Mouse (Mus musculus) megakaryocyte, adult 5-6 weeks (primary cell): ENCODE measurements around the gene Hspb11. TPM values are rescaled to one million over a fixed set of nuclear protein-coding genes. Genes with fewer than 3 reads are reported as not detected.

Experiments
- ATAC-seq: 2 replicates; pipeline ENCODE4 v1.8.0; 2016; ENCODE audit warnings: mild to moderate bottlenecking, inconsistent platforms; ENCODE audit not compliant: poor library complexity, severe bottlenecking
- total RNA-seq, 2 experiments: library from RNA; stranded (forward) in 1 of 2; stranded (reverse) in 1 of 2; fragments of 153-499, 151-499 nt in 1 of 2; fragments of 221-1000, 200-1000 nt in 1 of 2; gene quantifications; 2 replicates each; pipeline versions ENCODE4 v1.2.3 to v1.2.4; 2015 to 2017

Hspb11 gene
- total RNA-seq, 2 experiments from 2014 or later = 15.3 to 23.3 TPM

- ATAC-seq = no peak
Measured at GRCm38 (mm10) chr4:107249471-107249870, 3.9 kb upstream of the Hspb11 start.

- no peak for ATAC-seq
Measured at GRCm38 (mm10) chr4:107250494-107250893, 2.9 kb upstream of the Hspb11 start.

- no peak for ATAC-seq
Measured at GRCm38 (mm10) chr4:107252522-107252921, 871 bp upstream of the Hspb11 start.

GRCm38 (mm10) chr4:107254414-107254813 lies 1.0 kb downstream of the Hspb11 start:
- ATAC-seq = no peak

DNA sequence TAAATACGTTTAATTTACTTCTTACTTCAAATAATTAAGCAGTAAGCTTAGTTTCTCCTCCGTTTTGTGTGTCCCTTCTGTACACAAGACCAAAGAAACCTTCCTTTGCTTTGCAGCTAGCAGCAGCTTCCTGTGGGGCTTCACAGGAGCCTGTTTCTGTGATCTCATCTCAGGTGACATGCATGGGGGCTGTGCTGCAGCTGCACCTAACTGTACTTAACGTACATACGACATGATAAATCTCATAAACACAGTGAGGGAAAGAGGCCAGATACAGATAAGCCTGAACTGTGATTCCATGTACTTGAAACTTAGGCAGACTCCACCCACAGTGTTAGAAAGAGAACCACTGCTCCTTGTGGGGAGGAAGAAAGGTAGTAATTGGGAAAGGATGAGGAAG lies 6.6 kb downstream of the Hspb11 start:
- ATAC-seq = no peak

- ATAC-seq = no peak
Measured at GRCm38 (mm10) chr4:107273683-107274082, 20.3 kb downstream of the Hspb11 start.

DNA sequence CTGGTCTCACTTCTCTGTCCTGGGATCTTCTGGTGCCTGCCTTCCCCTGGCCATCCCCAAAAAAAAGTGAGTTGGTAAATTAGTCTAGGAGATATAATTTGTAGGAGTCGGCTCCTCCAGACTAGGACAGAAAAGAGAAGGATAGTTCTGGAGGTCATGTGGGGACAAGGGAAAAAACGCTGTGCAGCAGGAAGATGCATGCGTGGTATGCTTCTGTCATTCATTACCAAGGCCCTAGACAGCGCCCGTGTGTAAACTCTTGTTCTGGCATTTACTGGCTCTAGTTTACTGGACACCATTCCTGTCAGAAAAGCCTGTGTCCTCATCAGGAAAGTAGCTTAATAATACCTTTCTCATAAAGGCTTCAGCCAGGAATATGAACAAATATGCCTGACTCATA lies 21.1 kb downstream of the Hspb11 start:
- no peak for ATAC-seq

GRCm38 (mm10) chr4:107278188-107278707 lies 24.9 kb downstream of the Hspb11 start:
- ATAC-seq = no peak

DNA sequence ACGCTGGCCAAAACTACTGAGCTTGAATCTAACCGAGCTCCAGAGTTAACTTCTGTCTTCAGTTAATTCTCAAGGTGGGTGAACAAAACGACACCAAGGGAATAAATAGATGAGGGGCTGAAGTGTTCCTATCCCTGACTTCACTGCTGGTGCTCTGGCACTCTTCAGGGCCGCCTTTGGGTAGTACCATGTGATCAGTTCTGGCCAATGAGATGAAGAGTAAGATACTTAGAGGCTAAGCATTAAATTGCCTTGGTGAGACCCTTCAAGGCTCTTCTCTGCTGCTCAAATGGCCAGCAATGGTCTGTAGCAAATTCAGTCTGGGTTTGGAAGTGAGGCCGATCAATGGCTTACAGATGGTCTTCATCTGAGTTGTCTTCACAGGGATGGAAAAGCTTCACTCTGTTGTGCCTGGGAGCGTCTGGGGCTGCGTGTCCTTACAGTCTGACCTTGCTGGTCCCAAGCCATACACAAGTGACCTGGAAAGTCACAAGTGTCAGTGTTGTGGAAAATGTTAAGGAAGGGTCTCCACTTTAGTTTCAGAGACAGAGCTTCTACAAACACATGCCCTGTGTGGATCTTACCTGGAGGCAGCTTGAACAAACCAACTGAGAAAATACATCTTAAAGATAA lies 27.6 kb downstream of the Hspb11 start:
- no peak for ATAC-seq

DNA sequence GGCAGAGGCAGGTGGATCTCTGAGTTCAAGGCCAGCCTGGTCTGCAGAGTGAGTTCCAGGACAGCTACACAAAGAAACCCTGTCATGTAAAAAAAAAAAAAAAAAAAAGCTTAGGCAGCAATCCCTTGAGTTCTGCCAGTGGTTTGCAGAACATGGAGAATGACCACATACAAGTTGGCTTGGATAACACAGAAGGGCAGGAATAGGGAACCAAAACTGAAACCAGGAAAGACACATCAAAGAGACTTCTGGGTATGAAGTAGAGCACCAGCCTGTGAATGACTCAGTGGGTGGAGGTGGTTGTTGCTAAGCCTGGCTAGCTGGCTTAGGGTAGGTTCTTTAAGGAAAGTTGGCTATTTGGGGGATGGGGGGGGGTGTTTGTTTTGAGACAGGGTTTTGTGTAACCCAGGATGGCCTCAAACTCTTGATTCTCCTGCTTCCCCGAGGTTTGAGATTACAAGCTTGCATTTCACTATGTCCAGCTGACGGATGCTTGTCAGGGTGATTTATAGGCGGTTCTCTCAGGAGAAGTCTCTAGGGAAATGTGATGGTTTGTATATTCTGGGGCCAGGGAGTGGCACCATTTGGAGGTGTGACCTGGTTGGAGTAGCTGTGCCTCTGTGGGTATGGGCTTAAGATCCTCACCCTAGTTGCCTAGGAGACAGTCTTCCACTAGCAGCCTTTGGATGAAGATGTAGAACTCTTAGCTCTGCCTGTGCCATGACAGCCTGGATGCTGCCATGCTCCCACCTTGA lies 32.2 kb downstream of the Hspb11 start:
- peak; percentile 99 for ATAC-seq

DNA sequence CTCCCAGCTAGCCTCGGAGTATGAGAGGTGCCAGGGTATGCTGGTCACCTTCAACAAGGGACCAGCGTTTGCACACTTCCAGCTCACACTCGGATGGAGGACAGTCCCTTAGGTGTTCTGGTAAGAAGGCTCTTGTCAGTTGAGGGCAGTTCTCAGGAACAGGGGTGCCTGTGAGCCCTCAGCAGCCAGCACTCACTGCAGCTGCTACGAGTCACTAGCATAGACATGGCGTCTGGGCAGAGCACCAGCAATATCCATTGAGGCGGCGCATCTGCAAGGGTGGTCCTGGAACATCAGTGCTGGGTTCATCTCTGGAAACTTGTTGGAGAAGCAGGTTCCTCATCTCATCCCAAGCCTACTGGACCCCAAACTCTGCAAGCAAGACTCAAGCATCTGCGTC lies 33.0 kb downstream of the Hspb11 start:
- no peak for ATAC-seq

DNA sequence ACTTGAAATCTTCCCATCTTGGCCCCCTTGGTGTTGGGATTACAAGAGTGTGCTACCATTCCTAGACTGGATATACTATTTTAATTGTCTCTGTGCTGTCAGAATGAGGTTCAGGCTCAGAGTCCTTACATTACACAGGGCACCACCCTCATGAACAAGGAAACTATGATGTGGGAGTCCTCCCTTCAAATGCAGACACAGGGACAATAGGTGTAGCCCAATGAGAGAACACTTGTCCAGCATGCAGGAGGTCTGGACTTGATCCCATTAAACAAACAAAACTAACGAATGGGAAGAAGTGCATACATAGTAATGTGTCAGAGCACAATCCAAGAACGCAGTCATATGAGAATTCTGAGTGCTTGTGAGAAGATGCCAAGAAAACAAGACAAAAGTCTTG lies 34.1 kb downstream of the Hspb11 start:
- ATAC-seq = no peak

DNA sequence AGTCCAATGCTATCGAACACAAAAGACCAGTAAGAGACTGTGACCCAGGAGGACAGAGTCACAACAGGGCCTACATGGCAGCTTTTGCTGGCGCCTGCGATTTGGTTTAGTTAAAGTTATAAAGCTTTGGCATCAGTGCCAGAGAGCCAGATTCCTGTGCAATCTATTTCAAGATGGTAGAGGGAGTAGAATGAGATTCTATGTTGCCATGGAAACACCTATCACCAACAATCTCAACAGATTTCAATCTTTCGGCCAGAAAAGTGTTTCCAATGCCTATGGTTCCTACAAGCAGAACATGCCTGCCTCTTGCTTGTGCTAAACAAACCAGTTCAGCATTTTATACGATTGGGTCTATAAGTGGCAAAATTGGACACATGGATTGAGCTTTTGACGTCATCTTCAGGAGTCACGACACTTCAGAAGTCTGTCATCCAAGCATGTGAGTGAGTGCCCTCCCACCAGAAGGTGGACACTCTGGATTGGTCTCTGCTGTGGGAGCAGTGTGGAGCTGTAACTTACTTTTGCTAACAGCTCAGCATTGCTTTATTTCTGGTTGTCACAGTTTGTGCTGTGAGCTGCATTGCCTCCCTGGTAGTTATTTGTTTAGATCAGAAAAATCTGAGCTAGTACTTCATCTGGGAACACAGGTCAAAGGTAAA lies 38.3 kb downstream of the Hspb11 start:
- ATAC-seq = no peak

- no peak for ATAC-seq
Measured at GRCm38 (mm10) chr4:107292273-107292662, 38.9 kb downstream of the Hspb11 start.

DNA sequence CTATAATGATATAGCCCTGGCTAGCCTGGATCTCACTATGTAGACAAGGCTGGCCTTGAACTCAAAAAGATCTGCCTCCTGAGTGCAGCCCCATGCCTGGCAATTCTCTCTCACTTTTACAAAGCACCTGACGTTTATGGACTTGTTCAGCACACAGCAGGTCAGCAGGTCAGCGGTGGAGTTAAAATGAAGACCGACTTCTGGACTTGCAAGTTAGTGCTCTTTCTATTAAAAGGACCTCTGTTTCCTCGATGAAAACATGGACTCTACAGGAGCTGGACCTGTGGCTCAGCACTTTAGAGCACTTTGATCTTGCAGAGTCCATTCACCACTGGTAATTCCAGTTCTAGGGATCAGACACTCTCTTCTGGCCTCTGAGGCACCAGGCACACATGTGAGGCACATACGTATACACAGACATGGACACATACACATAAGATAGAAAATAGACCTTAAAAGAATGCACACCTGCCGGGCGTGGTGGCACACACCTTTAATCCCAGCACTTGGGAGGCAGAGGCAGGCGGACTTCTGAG lies 44.7 kb downstream of the Hspb11 start:
- ATAC-seq = no peak

DNA sequence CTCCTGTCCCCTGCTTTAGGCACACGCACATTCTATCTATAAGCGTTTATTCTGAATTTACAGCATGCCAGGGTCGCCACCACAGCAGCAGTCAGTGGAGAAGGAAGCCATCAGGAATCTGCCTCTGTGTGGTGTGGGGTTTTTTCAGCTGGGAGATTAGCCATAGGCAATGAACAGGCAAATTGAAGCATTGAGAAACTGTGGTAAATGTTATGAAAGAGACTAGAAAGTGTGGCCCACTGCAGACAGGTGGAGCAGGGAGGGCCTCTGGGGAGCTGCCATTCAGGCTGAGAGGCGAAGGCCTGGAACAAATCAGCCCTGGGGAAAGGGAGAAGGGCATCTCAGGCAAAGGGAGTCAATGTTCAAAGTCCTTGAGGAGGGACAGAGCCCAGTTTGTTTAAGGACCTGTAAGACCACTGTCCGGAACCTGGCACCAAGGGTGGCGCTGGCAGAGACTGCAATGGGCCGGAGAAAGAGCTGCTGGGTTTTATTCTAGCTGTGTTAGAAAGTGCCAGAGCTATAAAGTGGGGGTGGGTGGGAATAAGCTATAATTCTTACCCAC lies 46.5 kb downstream of the Hspb11 start:
- ATAC-seq = peak; percentile 43

- ATAC-seq = peak; percentile 64
Measured at GRCm38 (mm10) chr4:107300371-107300770, 47.0 kb downstream of the Hspb11 start.

DNA sequence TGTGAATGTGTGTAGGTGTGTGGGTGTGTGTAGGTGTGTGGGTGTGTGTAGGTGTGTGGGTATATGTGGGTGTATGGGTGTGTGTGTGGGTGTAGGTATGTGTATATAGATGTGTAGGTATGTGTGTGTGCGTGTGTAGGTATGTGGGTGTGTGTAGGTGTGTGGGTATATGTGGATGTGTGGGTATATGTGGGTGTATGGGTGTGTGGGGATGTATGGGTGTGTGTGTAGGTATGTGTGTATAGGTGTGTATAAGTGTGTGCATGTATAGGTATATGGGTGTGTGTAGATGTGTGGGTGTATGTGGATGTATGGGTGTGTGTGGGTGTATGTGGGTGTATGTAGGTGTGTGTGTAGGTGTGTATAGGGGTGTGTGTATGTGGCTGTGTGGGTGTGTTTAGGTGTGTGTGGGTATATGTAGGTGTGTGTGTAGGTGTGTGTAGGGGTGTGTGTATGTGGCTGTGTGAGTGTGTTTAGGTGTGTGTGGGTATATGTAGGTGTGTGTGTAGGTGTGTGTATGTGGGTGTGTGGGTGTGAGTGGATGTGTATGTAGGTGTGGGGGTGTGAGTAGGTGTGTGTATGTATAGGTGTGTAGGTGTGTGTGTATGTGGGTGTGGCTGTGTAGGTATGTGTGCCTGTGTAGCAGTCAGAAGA lies 47.6 kb downstream of the Hspb11 start:
- no peak for ATAC-seq

DNA sequence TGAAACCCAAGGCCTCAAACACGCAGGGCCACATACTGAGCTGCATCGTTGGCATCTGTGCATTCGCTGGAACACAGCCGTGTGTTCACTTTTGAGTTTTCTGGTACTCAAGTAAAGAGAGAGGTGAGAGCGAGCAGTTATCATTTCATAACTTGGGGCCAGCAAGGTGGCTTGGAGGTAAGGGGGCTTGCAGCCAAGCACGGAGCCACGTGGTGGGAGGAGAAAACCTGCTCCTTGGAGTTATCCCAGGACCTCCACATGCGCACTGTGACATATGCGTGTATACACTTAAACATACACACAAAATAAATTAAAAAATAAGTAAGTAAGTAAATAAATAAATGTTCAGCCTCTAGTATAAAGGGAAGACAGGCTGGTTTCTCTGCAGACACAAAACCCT lies 48.8 kb downstream of the Hspb11 start:
- no peak for ATAC-seq

DNA sequence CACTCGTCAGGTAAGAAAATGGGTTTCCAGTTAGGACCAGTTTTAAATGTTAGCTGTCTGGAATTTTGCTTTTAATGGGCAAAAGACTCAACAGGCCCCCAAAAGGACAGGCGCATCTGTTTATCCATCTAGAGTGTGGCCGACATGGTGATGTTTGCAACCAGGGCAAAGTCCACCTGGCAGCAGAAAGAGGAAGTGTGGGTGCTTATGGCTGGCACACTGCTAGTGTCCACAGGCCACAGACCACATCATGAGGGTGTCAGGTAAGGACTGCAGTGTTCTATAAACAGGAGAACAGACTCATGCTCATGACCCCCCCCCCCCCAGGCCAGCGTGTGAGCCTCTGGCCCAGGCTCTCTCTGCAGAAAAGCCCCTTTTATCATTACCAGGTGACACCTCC lies 49.4 kb downstream of the Hspb11 start:
- peak; percentile 68 for ATAC-seq

- no peak for ATAC-seq
Measured at GRCm38 (mm10) chr4:107303531-107303930, 50.1 kb downstream of the Hspb11 start.
